Mouse (Mus musculus): ENCODE results near the gene Olfr325.
"Not testable (repeated sequence)": the region's sequence is repeated elsewhere in the genome, so short reads cannot be mapped to it uniquely, and the experiment has no call there.

Olfr325 gene

DNA sequence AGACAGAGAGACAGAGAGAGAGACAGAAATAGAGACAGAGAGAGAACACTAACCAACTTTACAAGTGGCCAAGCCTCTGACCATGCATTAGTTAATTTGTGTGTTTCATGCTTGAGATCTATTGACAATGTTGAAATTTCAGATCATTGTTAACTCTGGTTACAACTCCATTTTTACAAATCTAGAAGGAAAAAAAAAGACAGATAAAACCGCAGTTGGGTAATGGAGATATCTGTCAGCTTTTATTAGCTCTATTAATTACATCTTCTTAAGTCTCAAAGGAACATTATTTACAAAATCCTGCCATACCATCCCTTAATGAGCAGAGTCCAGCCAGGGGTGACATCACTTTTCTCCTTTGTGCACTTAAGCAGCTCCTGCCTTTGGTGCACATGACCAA lies at the start of gene Olfr325:
Olfr325 (plus strand) TSS at position 301 of the 400 bp plus-strand sequence.
- no peak for DNase-seq

DNA sequence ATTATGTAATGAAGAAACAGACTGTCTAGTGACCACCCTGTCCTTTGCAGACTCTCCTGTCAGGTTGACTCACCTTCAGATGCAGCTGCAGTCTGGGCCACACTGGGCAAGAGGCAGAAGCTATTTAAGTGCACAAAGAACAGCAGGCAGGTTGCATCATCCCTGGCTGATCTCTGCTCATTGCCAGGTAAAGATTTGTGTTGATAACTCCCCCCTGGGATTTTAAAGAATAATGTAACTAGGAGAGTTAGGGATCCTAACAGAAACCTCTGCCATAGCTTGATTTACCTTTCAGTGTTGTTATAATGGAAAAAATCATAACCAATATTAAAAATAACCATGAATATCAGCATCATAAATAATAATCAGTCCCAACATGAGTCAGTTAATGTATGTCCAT lies 42.8 kb upstream of the Olfr325 start, which contains the start of gene Olfr330:
Olfr330 (minus strand) TSS at position 101 of the 400 bp plus-strand sequence.
- not testable (repeated sequence) for DNase-seq

DNA sequence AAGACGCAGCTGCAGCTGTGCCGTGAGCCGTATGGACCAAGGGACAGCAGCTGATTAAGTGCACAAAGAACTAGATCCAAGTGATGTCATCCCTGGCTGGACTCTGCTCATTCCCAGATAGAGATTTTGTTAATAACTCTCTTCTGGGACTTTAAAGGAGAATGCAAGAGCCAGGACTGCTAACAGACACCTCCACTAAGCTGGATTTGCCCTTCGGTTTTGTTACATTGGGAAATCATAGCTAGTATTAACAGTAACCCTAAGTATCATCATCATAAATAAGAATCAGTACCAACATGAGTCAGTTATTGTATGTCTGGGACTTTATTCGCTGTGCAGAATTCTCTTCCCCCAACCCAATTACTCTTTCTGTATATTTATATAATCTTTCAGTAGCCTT lies 31.2 kb upstream of the Olfr325 start, which contains the start of gene Olfr329-ps:
Olfr329-ps (minus strand) TSS at position 101 of the 400 bp plus-strand sequence.
- no peak for DNase-seq

DNA sequence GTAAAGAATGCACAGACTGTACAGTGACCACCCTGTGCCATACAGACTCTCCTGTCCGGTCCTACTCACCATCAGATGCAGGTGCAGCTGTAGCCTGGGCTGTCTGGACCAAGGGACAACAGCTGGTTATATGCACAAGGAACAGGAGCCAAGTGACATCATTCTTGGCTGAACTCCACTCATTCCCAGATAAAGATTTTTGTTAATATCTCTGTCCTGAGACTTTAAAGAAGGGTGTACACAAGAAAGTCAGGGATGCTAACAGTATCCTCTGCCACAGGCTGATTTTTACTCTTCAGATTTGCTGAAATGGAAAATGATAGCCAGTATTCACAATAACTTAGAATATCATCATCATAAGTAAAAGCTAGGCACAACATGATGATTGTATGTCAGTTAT lies 22.0 kb upstream of the Olfr325 start, which contains the start of gene Olfr328:
Olfr328 (minus strand) TSS at position 101 of the 400 bp plus-strand sequence.
- no peak for DNase-seq

- DNase-seq, result no peak
Measured at GRCm38 (mm10) chr11:58570405-58570804, 7.1 kb upstream of the Olfr325 start, which contains the start of gene Olfr224. Gene Olfr224, minus strand, starts transcription at chr11:58570553.

DNA sequence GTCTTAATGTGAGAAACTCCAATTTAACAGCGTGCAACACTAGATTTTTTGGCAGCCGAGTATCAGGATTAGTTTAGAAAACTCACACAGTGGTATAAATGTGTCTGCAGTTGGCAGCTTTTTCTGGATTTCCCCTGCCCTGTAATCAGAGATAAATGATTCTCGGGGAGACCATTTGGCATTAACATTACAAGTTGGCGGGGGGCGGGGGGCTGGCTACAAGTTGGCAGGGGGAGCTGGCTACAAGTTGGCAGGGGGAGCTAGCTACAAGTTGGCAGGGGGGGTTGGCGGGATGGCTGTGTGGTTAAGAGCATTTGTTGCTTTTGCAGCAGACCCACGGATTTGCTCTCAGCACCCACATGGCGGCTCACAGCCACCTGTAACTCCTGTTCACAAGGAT lies 1.1 kb downstream of the Olfr325 start:
- DNase-seq, result peak; percentile 37

DNA sequence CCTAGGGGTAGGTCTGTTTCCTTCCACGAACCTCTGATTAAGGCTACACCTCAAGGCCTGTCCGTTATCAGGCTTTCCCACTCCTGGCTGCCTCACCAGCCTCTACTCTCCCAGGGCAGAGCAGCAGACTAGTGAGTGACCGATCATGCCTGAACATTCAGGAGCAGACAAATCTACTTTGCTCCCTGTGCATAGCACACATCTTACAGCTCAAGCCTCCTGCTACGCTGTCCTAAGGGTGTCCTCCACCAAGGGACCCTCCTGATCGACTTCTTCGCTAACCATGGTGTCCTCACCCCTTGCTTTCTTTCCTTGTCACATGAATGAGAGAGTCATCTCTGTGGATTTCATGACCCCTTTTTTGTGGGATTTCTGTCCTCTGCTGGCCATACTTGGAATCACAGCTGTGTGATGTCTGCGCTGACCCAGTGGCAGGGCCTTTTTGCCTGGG lies 10.4 kb downstream of the Olfr325 start:
- no peak for DNase-seq

GRCm38 (mm10) chr11:58588620-58589250 lies 11.2 kb downstream of the Olfr325 start:
- no peak for DNase-seq

- no peak for DNase-seq
Measured at GRCm38 (mm10) chr11:58594814-58595213, 17.3 kb downstream of the Olfr325 start, which contains the start of gene Olfr324. Gene Olfr324, plus strand, starts transcription at chr11:58595114.

GRCm38 (mm10) chr11:58597837-58598236 lies 20.3 kb downstream of the Olfr325 start:
- DNase-seq, result no peak

GRCm38 (mm10) chr11:58602062-58602461 lies 24.5 kb downstream of the Olfr325 start:
- no peak for DNase-seq

DNA sequence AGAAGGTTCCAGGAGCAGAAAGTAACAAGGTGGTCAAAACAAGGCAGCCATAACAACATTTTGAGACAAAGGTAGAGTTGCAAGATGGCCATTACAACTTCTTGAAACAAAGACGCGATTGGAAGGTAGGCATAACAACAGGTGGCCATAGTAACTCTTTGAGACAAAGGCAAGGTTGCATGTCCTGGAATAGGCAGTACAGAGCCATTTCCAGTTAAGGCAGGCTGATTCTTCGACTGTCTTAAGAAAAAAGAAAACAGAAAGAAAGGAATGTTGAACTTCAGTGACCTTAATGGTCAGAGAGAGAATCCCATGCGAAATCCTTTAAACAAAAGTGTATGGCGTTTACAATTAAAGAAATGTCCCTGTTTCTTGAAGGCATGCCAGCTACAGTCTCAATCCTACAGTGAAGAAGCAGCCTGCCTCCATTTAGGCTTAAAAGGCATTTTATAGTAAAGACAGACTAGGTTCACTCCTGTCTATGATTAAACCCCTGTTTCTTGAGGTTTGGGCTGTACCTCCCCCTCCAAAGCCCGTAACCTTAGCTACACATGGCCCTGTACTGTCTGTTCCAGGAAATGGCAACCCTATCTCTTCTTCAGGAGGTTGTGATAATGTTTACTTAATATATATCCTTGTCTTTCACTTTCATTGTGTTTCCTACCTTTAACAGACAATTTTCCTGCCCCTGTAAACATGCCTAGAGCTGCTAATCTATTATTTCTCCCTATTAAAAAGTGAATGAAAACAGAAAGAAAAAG lies 25.4 kb downstream of the Olfr325 start:
- DNase-seq, result no peak

- no peak for DNase-seq
Measured at GRCm38 (mm10) chr11:58604688-58605087, 27.2 kb downstream of the Olfr325 start.

- no peak for DNase-seq
Measured at GRCm38 (mm10) chr11:58605228-58605627, 27.7 kb downstream of the Olfr325 start.

GRCm38 (mm10) chr11:58606177-58606919 lies 28.8 kb downstream of the Olfr325 start:
- DNase-seq, result no peak

GRCm38 (mm10) chr11:58607030-58607429 lies 29.5 kb downstream of the Olfr325 start:
- no peak for DNase-seq

GRCm38 (mm10) chr11:58613359-58613758 lies 35.8 kb downstream of the Olfr325 start:
- no peak for DNase-seq

GRCm38 (mm10) chr11:58614526-58614925 lies 37.0 kb downstream of the Olfr325 start:
- no peak for DNase-seq

DNA sequence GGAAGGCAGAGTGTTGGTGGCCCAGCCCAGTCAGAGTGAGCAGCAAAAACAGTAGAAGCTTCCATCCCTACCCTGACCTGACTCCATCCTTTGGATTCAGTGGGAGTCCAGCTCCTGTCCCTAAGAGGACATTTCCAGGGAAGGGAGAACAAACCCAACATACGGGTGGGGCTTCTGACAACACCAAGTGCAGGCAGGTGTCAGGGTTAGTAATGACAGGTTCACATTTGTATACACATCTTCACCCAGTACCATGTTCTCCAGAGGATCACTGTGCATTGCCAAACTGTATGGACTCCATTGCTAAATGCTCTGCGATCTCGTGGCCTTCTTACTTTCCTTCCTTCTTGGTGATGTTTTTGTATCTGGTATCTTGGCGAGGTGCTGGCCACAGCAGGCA lies 38.4 kb downstream of the Olfr325 start, which contains the start of gene 2210407C18Rik:
2210407C18Rik (minus strand) TSS at position 101 of the 400 bp plus-strand sequence.
- no peak for DNase-seq

DNA sequence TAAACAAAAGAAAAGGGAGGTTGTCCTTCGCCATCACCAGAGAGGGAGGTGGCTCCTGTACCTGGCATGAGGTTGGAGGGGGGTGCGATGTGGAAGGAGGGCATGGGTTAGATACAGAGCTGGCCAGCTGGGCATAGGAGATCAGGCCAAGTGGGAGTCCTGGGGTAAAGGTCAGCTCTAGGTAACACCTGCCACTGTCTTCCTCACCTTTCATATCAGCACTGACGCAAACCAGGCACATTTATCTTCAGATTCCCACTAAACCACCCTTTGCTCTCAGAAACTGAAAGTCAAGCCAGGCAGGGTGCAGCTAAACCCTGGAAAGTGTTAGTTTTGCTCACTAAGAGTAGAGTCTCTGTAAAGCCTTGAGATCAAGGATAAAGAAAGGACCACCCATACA lies 40.8 kb downstream of the Olfr325 start:
- DNase-seq, result no peak

DNA sequence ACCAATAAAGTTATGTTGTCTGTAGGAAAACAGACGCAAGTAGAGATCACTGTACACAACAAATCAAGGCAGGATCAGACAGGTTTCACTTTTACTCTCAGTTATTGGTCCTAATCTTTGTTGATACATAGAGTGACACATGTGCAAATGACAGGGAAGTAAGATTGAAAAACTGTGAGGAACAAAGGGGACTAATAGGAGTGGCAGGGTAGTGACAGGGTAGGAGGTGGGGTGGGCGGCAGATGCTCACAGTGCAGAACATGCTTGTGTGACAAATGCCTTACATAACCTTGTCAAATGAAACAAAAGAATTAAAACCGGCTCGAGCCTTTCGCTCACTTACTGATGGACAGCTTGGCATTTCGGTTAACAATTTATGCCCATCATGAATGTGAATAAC lies 41.3 kb downstream of the Olfr325 start:
- DNase-seq, result peak; percentile 44

DNA sequence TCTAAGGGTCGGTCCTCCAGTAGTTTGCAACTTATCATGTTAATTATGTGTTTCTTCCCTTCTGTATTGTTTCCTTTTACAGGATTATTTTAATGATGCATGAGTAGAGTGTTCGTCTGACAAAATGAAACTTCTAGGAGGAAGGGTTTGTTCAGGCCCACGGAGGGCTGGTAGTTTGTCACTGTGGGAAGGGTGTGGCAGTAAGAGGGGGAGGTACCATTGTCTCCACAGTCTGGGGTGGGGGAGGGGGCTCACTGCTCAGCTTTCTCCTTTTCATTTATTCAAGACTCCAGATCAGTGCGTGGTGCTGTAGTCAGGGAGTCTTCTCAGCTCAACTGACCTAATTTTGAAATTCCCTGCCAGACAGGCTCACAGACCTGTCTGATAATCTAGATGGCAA lies 48.6 kb downstream of the Olfr325 start:
- DNase-seq, result no peak

GRCm38 (mm10) chr11:58630401-58630800 lies 52.9 kb downstream of the Olfr325 start, which contains the start of gene Olfr323:
Gene Olfr323, minus strand, starts transcription at chr11:58630501.
- no peak for DNase-seq
